ENCODE assay signal across 23 mouse cellular contexts in the genomic region with DNA sequence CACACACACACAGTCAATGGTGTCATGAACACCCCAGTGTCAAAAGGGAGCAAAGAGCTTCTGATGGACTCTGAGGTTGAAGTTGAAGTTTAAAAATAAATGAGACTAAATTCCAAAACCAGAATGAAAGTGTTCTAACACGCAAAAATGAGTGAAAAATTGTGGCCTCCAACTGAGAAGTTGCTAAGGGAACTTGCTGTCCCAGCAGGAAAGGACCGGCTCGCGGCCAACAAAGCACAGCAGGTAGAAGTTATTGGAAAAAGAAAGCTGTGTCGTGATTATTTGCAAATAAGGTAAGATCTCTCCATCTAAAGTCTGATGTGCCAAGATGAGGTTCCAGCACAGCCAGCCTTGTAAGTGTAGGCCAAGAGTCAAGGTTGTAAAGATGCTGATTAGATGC.
DNase-seq lines count a peak whose midpoint lies in the region; ATAC-seq and TF ChIP-seq lines count a peak whose summit lies in the region.
"Had no signal": no experiment of that assay in that cellular context is flagged by ENCODE, and none has a peak within 500 bp of the region (broad histone marks: within the 10 kb centered on the region; RNA-seq: fewer than 3 reads in every experiment).

No protein-coding gene starts in this region.

- no peak overlapping the region for H3K4me2 ChIP-seq in kidney, embryonic 14.5 days (replicated peaks; ENCODE audit: low read depth, low read length)
- H3K4me2 ChIP-seq: embryonic facial prominence, embryonic 12.5 days; forebrain, embryonic 13.5 days; forebrain, embryonic 15.5 days had no signal

- H3K27me3 ChIP-seq in kidney, adult 2 months (replicated peaks; ENCODE audit: control insufficient read depth, insufficient read depth, low read length) = no peaks in the 10 kb centered on the region
- no peaks in the 10 kb centered on the region for H3K27me3 ChIP-seq in kidney, embryonic 14.5 days (ENCODE audit: control insufficient read depth, insufficient read depth, low read length)
- H3K27me3 ChIP-seq: CH12.LX; embryonic facial prominence, embryonic 12.5 days; forebrain, embryonic 15.5 days; Patski had no signal

- no peak overlapping the region for H3K27ac ChIP-seq in kidney, adult 2 months (ENCODE audit: insufficient read depth, low read depth, low read length)
- H3K27ac ChIP-seq in kidney, embryonic 14.5 days (ENCODE audit: low read depth, low read length) = no peak overlapping the region
- H3K27ac ChIP-seq: embryonic facial prominence, embryonic 10.5 days; embryonic facial prominence, embryonic 12.5 days; forebrain, embryonic 13.5 days; forebrain, embryonic 15.5 days had no signal

- H3K4me1 ChIP-seq in kidney, adult 2 months (ENCODE audit: control insufficient read depth, insufficient read depth, low read length) = no peaks in the 10 kb centered on the region
- H3K4me1 ChIP-seq in kidney, embryonic 14.5 days (ENCODE audit: control insufficient read depth, insufficient read depth, low read length) = no peaks in the 10 kb centered on the region
- H3K4me1 ChIP-seq: embryonic facial prominence, embryonic 12.5 days; forebrain, embryonic 13.5 days; forebrain, embryonic 15.5 days had no signal

- no peak overlapping the region for H3K4me3 ChIP-seq in kidney, adult 2 months (ENCODE audit: insufficient read depth, low read depth, low read length)
- H3K4me3 ChIP-seq in kidney, embryonic 14.5 days (ENCODE audit: low read length) = no peak overlapping the region
- H3K4me3 ChIP-seq: embryonic facial prominence, embryonic 10.5 days; embryonic facial prominence, embryonic 12.5 days; forebrain, embryonic 13.5 days; forebrain, embryonic 15.5 days had no signal

- no peaks in the 10 kb centered on the region for H3K36me3 ChIP-seq in kidney, adult 2 months (ENCODE audit: control insufficient read depth, insufficient read depth, low read length)
- H3K36me3 ChIP-seq in kidney, embryonic 14.5 days (ENCODE audit: control insufficient read depth, insufficient read depth, low read length) = no peaks in the 10 kb centered on the region
- H3K36me3 ChIP-seq: embryonic facial prominence, embryonic 10.5 days; embryonic facial prominence, embryonic 12.5 days; forebrain, embryonic 15.5 days; G1E had no signal

- intact Hi-C loops in left cerebral cortex, postnatal 4 days (cut with DNase I) = no loop called here

- WGBS in kidney, adult 2 months = 65% methylated on average over 5 of the region's 5 CpGs
- 87% methylated on average over 5 of the region's 5 CpGs for WGBS in kidney, embryonic 14.5 days

- no peak for TF ChIP-seq POLR2A in kidney, adult 2 months (IDR thresholded peaks at IDR 0.05; ENCODE audit: low read depth, low read length)

- ATAC-seq in kidney, embryonic 14.5 days (ENCODE audit: low FRiP score, low TSS enrichment) = no peak
- ATAC-seq: activated CD4-positive, CD25-positive, alpha-beta regulatory T cell, adult 4 months; CD4-positive, CD25-positive, alpha-beta regulatory T cell, adult 4 months; forebrain, embryonic 13.5 days; forebrain, embryonic 15.5 days; forebrain, postnatal 0 days; Patski had no signal

- no peaks in the 10 kb centered on the region for H3K9me3 ChIP-seq in kidney, embryonic 14.5 days (ENCODE audit: control insufficient read depth, low read length)
- H3K9me3 ChIP-seq: embryonic facial prominence, embryonic 10.5 days; embryonic facial prominence, embryonic 12.5 days; forebrain, embryonic 13.5 days; forebrain, embryonic 15.5 days; G1E had no signal

- no peak for TF ChIP-seq CTCF in kidney, adult 2 months (conservative IDR thresholded peaks at IDR 0.05; ENCODE audit: insufficient read depth, insufficient read length, low read depth, low read length)

- DNase-seq in kidney, adult 2 months = peak; percentile 65
- peak; percentile 16 for DNase-seq in left cerebral cortex, postnatal 4 days
- DNase-seq in left cerebral cortex, adult 11 months (ENCODE audit: low spot score) = no peak
- peak; percentile 40 for DNase-seq in naive thymus-derived CD4-positive, alpha-beta T cell, adult 2 months (ENCODE audit: low read depth)
- DNase-seq in adrenal gland, adult 8-10 months = no peak
- DNase-seq: adrenal gland, postnatal 10 days; adrenal gland, postnatal 25 days; B cell, adult 2 months; cerebellum, adult 11-12 months; cerebellum, adult 2 months; cerebellum, adult 9-10 months; cerebellum, postnatal 25 days; forebrain, postnatal 0 days had no signal

- H3K9ac ChIP-seq in kidney, embryonic 14.5 days (ENCODE audit: low read depth, low read length) = no peak overlapping the region
- H3K9ac ChIP-seq: embryonic facial prominence, embryonic 12.5 days; forebrain, embryonic 13.5 days; forebrain, embryonic 15.5 days; forebrain, postnatal 0 days had no signal

Comparison
In these comparisons a context has a peak if more than half of its experiments do, and no peak if none do; other contexts are left out.
1. DNase-seq: peak in kidney, adult 2 months (single experiment), left cerebral cortex, postnatal 4 days (single experiment) and naive thymus-derived CD4-positive, alpha-beta T cell, adult 2 months (single experiment); none in left cerebral cortex, adult 11 months (single experiment) and adrenal gland, adult 8-10 months (single experiment).